Mouse (Mus musculus) adrenal gland, adult 8-10 months (tissue): ENCODE data around the gene Hormad2. TPM values are rescaled to one million over a fixed set of nuclear protein-coding genes. Genes with fewer than 3 reads are reported as not detected.

Source experiments
- DNase-seq: peaks from one replicate; pipeline ENCODE4 v3.0.0; 2022
- total RNA-seq, 4 experiments: library from RNA; stranded (reverse); gene quantifications; 2 replicates each; pipeline ENCODE4 v1.2.4; 2022

The Hormad2 gene
- total RNA-seq = 1 to 10 TPM in 2 of 4 experiments, under 1 TPM in 1, not detected in 1; 0.62 to 1.9 (median 1.5) TPM

DNA sequence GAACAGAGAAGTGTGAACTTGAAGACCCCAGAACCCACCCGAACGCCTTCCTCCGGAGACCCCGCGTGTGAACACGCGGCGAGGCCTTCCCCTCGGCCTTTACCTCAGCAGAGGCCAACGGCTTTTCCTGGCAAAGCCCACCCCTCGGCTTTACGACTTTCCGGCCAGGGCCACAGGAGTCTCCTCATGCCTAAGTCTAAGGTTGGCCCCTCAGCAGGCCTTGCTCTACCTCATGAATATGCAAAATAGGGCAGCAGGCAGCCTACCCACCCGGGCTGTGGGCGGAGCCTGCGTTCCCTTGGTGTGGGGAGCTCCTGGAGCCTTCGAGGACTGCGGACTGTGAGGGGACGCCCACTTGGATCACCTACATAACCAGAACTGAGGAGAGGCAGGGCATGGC is at the start of gene Hormad2:
Gene Hormad2 (minus strand): TSS at position 128 of the 400 bp plus-strand sequence.
- DNase-seq = no peak

- DNase-seq = no peak
Measured at GRCm38 (mm10) chr11:4489207-4489606, 48.3 kb upstream of the Hormad2 start.

- DNase-seq = no peak
Measured at GRCm38 (mm10) chr11:4488798-4489197, 47.9 kb upstream of the Hormad2 start.

DNA sequence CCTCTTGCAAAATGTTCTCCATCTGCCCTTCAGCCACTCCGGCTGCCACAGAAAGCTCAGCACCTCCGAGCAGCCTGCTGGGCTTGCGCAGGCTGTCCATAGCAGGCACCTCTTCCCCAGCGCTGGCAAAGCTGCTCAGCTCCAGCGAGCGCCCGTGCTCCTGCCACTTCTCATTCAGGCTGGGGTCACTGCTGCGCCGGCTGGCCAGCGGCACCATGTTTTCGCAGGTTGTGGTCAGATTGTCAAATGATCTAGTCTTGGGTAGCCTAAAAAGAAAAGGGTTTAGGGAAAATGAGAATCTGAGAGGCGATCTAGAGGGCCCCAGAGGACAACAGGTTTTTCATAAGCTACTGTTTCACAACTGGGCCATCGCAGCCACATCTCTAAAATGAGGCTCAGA is 47.5 kb upstream of the Hormad2 start:
- no peak for DNase-seq

GRCm38 (mm10) chr11:4487401-4487965 is 46.6 kb upstream of the Hormad2 start:
- DNase-seq = no peak

DNA sequence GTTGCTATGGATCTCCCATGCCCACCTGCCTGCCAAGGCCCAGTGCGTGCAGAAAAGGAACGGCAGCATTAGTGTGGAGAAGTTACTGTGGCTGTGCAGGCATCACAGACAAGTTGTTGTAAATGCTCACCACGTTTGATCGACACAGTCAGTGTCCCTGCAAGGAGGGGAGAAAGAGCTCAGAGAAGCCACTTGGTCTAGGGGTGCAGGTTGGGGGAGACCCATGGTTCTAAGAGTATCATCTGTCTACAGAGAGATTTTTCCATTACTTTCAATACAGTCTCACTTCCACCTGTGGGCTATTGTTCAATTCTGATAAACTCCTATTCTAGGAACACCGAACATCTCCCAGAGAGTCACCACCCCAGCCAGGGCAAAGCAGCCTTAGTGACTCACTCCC is 43.6 kb upstream of the Hormad2 start:
- no peak for DNase-seq

GRCm38 (mm10) chr11:4482641-4483040 is 41.7 kb upstream of the Hormad2 start:
- no peak for DNase-seq

- DNase-seq = no peak
Measured at GRCm38 (mm10) chr11:4476184-4476697, 35.3 kb upstream of the Hormad2 start.

GRCm38 (mm10) chr11:4472464-4473179 is 31.7 kb upstream of the Hormad2 start:
- DNase-seq = no peak

GRCm38 (mm10) chr11:4471734-4472133 is 30.8 kb upstream of the Hormad2 start:
- DNase-seq = no peak

DNA sequence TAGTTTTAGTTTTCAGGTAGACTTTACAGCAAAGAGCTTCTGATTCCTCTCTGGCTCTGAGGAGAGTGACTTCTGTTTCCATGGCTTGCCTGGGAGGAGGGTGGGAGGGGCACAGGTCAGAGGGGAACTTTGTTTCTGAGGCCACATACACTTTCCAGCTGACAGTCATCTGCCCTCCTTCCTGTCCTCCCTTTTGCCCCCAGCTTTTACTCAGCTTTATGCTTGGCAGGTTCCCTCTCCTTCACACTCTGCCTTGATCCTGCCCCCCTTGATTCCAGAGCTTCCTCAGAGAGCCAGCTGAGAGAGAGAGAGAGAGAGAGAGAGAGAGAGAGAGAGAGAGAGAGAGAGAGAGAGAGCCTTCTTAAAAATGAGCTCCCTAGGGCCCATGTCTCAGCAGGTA is 30.3 kb upstream of the Hormad2 start:
- no peak for DNase-seq

DNA sequence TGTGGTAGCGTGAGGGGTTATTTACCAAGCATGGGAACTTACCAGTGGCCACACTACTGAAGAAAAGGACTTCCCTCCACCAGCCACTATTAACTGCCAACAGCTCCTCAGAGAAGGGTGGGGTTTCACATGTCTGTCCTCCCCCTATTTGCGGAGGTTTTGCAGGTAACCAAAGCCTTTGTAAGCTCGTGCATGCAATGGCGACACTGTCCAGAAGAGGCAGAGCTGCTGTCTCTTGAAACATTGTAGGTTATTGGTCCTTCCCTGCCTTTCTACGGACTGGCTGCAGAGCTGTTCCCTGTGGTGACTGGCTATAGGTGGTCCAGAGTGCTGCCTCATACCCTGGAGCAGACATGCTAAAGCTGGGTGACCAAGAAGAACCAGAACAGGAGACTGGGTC is 28.2 kb upstream of the Hormad2 start:
- no peak for DNase-seq

- no peak for DNase-seq
Measured at GRCm38 (mm10) chr11:4467436-4467835, 26.5 kb upstream of the Hormad2 start.

DNA sequence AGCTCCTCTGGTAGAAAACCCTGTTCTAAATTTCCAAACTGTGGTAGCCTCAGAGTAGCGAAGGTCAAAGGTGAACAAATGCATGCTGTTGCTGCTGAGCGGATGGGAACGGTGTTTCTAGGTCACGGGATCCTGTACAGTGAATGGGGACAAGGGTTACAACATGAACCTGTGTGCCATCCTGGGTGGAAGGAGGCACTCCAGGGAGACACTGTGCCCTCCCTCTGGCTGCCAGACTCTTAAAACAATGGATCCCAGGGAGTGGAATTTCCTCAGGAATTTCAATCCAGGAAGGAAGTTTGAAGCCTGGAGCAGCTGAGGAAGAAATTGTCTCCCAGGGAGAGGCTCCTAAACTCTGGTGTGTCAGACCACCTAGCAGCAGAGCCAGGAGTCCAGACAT is 25.3 kb upstream of the Hormad2 start:
- no peak for DNase-seq

DNA sequence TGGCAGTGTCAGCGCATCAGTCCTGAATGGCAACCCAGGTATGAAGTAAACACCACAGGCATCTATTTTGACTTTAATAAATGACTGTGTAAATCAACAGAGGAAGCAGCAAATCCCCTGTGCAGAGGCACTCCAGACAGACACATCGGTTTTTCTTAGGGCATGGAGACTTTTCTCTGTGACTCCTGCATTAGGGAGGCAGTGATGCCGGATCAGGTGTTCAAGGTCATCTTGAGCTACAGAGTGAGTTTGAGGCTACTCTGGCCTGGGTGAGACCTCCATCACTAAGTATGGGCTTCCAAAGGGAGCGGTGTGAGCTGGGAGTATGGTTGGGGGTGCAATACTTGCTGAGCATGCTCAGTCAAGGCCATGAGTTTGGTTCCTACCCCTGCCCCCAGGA is 23.7 kb upstream of the Hormad2 start:
- no peak for DNase-seq

- DNase-seq = no peak
Measured at GRCm38 (mm10) chr11:4464186-4464585, 23.3 kb upstream of the Hormad2 start.

- DNase-seq = no peak
Measured at GRCm38 (mm10) chr11:4462868-4463267, 22.0 kb upstream of the Hormad2 start.

DNA sequence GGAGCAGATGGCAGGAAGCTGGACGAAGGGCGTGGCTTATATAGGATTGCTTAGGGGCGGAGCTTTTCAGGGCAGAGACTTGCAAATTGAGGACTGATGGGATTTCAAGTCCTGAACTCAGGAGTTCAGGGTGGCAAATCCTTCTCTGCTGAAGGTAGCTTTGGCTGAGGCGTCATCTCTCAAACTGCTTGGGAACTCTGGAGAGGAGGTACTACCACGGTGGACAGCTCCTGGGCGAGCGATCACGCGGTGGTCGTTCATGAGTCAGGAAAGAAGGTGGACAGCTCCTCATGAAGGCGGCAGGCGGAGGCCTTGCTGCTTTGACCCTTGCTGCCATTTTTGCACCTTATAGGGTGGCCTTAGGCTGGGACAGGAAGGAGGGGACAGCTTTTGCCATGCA is 20.2 kb upstream of the Hormad2 start:
- no peak for DNase-seq

- no peak for DNase-seq
Measured at GRCm38 (mm10) chr11:4460615-4461014, 19.7 kb upstream of the Hormad2 start.

GRCm38 (mm10) chr11:4454895-4455535 is 14.1 kb upstream of the Hormad2 start:
- DNase-seq = no peak

DNA sequence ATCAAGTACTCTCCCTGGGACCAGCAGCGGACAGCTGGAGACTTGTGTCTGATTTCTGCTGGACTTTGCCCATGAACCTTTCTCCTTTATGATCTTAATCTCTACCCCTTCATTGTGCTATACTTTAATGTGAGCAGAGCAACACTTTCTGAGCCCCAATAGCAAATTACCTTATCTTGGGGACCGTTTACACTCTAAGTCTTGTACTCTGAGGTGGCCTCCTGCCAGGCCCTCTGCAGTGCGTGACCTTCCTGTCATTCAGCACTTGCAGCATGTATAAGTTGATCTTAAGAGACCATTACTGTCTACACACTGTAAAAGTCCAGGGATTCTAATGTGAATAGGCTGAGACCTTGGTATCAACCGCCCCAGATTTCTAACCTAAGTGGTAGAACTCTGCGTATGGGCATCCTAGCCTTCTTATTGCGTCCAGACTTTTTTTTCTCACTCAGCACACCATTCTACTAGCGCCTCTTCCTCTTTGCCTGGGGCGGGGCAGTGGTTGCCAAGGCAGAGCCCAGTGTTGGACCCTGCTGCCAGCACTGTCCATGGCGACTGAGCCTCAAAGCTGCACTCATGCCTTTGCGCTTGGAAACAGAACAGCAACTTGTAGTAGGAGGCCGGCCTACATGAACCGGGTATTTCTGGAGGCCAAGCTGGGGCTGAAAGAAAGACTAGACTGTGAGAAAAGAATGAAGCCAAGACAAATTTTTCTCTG is 11.7 kb upstream of the Hormad2 start:
- DNase-seq = no peak

GRCm38 (mm10) chr11:4451116-4451515 is 10.2 kb upstream of the Hormad2 start:
- DNase-seq = no peak
